Mouse (Mus musculus): Measurements from ENCODE around the gene Mtf1.
A peak's percentile ranks its signal among the peaks of the same experiment; 100 is the strongest.

Mtf1 gene

DNA sequence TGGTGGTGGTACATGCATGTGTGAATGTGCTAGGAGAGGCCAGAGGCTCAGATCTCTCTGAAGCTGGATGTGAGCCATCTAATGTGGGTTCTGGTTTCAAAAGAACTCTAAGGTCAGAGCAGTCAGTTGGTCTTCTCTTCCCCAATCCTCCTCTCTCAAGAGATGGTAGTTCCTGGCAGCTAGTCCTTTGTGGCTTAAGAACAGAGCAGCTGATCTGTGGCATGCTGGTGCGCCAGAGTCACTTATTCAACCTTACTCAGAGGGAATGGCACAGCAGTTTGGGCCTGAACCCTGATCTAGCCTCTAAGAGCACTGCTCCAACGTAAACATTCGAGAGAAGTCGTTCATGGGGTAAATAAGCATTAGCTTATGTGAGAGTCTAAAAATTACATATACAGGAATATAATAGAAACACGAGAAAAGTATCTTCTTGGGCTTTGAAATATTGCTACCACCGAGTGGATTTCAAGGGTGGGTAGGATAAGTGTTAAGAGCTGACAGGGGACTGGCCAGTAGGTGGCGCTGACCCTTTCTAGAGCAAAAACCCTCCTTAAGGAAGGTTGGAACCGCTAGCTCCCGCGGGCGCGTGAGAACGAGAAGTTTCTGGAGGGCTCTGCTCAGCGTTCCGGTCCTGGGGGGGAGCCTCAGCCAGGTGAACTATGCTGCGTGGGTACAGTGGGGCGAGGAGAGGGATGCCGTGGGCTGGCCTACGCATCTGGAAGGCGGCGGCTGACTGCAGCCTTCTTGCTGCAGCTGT, at the start of gene Mtf1:
Gene Mtf1, plus strand, starts transcription at position 553 of the 757 bp plus-strand sequence.
- peak; percentile 97 for DNase-seq

DNA sequence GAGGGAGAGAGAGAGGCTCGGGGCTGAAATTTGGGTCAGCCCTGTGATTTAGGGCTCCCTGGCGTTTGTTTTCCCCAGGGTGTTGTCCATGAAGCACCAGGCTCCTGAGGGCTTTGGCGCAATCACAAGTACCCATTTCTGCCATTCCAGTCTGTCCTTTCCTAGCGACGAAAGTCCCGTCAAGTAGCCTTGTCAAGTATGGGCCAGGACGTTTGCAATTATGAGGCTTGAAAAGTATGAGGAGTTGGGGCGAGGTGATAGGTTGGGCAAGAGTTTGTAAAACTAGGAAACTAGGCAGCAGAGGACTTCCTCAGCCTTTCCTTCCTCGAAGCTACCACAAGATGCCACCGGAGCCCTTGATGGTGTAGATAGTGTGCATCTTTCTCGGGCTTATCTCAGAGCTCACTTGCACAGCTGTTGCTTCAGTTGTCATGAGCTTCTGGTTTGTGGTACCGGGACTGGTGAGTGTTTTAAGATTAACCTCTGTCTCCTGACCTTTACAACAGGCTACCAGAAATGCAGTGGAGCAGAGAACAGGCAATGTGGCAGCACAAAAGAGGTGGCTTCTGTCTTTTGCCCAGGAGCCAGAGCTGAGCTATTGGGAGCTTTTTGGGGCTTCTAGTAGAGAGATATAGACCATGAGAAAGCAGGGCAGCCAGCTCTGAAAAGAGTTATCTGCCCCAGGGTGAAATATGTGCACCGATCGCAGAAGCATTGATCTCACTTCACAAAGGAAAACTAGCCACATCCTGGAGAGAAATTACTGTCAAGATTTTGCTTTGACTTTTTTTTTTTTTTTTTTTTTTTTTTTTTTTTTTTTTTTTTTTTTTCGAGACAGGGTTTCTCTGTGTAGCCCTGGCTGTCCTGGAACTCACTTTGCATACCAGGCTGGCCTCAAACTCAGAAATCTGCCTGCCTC, 49.4 kb upstream of the Mtf1 start:
- DNase-seq = no peak

DNA sequence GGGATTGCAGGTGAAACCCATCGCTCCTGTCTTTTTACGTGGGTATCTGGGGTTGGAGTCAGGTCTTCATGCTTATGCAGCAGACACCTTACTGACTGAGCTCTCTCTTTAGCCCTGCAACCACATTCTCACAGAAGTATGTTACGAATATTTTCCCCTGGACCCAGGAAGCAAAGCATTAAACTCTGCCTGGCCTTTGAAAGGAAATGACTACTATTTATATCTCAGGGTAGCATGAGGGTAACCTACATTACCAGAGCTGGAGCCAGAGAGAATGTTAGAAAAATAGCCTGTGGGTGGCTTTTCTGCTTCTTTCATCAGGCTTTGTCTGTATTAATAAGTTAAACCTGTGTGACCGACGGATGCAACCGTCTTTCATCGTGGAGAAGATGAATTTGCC, 46.4 kb upstream of the Mtf1 start:
- DNase-seq = no peak

DNA sequence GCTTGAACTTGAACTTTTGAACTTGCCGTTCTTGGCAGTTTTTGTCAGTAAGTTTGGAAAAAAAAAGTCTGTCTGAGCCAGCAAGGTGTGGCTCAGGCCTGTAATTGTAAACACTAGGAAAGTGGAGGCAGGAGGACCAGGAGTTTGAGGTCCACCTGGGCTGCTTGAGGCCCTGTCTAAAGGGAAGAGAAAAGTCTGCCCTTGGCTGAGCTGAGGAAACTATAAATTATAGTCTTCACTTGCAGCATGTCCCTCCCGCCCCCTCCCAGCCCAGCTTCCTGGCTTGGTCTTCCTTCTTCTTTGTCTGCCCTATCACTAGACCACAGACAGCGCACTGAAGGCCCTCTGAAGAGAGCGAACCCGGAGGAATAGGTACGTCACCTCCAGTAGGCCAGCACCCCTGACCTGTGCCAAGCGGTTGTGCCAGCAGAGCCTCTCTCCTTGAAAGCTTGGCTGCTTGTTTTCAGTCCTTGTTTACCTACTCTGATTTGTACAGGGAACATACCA, 42.5 kb upstream of the Mtf1 start:
- peak; percentile 89 for DNase-seq

DNA sequence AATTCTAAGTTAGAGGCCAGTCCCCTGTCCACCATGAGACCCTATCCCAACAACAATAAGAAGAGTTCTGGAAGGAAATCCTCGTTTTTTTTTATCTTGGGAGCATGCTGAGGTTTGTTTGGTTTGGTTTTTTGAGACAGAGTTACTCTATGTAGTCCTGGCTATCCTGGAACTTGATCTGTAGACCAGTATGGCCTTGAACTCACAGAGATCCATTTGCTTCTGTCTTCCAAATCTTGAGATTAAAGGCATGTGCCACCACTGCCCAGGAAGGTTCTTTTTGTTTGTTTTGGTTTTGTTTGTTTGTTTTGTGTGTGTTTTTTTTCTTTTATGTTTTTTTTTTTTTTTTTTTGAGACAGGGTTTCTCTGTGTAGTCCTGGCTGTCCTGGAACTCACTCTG, 40.7 kb upstream of the Mtf1 start:
- no peak for DNase-seq

DNA sequence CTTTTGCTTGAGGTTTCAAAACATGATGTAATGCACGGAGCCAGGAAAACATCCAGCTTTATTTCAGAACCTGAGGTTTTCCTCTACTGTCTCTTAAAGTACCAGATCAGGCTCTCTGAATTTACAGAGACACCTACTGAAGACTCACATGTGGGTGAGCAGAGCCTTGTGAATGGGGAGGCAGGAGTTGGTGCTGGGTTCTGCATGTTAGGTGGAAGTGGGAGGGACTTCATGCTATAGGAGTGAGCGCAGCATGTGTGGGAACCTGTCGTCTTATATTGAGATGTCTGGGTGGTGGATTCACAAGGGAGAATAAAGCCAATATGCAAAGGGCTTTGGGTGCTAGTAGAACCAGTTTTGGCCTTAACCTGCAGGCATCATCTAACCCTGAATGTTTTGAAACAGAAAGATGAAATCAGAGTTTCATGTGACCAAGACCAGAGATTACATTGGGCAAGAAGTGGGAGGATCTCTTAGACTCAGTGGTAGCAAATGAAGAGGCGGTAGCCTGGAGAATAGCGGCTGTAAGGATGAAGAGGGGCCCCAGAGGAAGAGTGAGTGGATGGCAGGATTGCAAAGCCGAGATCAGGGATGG, 38.9 kb upstream of the Mtf1 start:
- DNase-seq = peak; percentile 72

DNA sequence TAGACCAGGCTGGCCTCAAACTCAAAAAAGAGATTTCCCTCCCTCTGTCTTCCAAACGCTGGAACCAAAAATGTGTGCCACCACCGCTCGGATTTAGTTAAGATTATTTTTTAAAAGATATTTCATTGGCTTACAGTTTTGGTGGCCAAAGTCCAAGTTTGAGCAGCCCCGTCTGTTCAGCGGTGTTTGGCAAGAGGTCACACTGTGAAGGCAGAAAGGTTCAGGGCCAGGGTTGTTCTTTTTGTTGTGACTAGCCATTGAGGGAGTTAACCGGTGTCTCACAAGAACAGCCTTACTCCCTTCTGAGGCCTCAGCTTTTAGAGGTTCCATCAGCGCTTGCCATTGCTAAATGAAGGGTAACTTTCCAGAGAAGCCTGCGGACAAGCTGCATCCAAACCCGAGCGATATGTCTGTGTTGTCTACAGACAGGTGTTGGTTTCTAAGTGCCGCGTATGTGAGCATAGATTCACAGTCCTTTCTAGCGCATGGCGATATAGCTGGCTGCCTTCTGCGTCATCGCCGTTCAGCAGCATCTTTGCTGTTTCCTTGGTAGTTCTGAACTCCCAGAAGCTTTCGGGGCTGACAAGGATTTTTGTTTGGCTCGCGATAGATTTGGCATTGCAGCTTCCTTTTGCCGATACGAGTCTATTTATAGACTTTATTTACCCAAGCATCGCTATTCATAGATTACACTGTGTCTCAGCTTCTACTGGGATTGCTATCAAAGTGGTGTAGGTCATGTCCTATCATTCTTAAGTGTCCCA, 35.9 kb upstream of the Mtf1 start:
- peak; percentile 90 for DNase-seq

DNA sequence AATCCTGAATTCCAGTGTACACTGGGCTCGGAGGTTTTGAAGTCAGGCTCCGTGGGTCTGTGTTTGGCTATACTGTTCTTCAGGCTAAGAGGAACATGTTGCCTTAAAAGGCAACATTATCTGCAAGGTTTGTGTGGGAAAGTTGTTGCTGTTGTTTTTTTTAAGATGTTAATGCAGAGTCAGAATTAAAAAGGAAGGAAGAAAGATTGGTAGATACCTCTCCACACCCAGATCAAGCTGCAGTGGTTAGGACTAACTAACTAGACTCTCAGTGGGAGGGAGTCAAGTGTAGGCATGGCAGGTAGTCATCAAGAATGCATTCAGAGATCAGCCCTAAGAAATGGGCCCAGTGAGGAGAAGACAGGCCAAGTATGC, 35.4 kb upstream of the Mtf1 start:
- DNase-seq = no peak

DNA sequence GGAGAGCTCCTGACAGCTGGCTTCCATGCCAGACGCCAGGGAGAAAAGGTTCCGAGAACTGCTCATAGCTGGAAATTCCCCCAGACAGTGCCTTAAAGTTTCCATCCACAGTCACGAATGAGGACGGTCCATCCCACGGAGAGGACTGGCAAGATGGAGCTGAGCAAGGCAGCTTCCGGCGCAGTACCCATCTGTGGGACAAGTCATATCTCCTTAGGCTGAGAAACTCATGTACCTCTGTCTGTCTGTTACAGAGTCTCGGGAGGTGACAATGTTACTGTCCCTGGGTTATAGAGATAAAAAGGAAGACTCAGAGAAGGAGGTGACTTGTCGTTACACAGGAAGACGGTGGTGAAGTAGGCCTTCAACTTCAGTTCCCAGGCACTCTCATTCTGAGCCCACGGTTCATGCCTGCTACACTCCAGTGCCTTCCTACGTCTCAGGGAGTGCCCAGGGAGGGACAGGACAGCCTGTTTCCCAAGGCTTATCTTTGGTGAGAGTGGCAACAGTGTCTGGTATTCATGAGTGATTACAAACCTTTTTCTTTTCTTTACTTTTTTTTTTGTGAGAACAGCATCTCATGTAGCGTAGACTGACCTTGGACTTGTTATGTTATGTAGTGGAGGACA, 32.8 kb upstream of the Mtf1 start:
- DNase-seq = peak; percentile 68

DNA sequence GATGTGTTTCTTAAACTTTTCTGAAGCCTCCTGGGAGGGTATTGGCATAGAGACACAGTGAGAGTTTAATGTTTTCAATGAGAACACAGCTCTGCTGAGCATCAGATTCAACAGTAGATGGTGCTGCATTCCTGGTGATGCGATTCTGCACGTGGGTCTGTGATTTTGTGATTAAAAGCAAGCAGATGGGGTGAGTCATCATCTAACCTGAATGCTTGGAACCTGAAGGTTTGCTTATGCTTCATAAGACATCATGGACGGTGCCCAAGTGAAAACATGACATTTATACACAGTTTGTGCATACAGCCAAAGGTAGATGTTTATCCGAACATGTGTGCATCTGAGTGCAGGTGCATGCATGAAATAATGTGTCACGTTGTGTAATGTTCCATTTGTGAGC, 31.3 kb upstream of the Mtf1 start:
- DNase-seq = no peak

DNA sequence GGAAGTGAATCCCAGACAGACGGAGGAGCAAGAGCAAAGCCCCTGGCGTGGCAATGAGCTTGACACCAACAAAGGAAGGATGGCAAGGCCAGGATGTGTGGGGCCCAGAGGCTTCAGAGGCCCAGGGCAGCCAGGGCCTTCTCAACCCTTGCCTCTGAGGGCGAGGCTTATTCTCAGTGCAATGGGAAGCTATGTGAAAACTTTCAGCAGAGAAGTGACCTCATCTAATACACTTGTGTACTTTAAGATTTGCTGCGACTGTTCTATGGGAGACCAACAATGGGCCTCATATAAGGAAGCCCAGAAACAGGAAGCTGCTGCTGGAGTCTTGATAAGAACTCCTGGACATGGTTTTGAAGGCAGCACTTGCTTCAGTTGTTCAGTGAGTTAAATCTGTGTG, 29.8 kb upstream of the Mtf1 start:
- DNase-seq = peak; percentile 91

DNA sequence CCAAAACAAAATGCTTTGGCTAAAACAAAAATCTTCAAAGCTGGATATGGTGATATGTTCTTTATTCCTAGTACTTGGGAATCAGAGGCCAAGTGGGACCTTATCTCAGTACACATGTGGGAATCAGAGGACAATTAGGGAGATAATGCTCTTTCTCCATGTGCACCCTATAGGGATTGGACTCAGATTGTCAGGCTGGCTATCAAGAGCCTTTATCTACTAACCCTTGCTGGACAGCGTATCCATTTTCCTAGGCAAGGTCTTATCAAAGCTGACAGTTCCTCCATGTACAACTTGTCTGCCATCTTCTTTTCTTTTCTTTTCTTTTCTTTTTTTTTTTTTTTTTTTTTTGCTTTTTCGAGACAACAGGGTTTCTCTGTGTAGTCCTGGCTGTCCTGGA, 28.5 kb upstream of the Mtf1 start:
- DNase-seq = no peak

DNA sequence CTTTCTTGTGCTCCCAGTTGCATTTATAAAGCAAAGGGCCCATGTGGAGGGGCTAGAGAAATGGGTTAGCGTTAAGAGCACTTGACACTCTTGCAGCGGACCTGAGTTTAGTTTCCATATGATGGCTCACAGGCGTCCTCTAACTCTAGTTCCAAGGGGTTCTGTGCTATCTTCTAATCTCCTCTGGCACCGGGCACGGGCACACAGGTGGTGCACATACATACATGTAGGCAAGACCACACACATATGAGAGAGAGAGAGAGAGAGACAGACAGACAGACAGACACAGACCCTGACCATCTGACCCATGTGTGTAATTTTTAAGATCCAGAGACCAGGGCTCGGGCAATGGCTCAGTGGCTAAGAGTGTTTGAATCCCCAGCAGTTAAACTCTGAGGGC, 27.9 kb upstream of the Mtf1 start:
- DNase-seq = no peak

DNA sequence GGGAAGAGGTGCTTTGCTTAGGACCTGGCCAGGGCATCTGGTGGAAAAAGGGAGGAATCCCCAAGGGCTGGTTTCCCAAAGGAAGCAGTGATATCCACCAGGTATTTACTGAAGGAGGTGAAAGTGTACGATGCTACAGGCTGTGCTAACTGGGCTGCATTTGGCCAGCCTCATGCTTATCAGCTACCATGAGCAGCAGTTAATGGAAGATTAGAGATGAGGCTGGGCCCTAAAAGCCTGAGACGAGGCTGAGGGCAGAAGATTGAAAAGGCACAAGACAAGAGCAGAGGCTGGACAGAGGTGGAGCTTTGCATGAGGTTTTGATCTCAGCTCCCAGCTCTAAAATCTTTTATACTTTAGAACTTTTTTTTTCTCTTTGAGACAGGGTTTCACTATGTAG, 27.5 kb upstream of the Mtf1 start:
- no peak for DNase-seq

DNA sequence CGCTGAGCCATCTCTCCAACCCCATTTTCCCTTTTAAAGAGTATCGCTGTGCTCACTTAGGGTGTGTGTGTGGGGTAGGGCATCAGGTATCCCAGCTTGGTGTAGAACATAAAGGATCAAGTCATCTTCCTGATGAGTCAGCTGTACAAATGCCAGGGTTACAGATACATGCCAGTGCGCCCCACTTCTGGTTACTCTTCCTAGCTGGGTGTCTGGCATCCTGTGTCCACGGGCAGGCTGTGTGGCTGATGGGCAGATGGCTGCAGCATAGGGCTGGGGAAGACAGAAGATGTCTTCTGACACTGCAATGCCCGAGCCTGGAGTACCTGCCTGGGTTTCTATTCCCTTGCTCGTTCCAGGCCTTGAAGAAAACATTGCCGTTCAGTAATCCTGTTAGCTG, 20.5 kb upstream of the Mtf1 start:
- DNase-seq = no peak

DNA sequence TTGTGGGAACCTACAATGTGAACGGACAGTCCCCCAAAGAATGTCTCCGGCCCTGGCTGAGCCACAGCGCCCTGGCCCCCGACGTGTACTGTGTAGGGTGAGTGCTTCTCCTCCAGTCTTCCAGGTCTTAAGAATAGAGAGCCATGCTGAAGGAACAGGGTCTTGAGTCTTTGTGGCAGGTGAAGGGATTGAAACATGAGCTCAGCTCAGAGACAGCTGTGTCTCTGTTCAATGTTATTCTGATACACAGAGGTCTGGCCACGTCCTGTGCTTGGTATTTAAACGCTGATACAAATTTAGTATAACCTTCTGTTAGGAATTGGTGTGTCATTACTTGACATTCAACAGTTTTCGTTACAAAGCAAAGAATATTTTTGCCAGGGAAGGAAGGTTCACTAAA, 19.5 kb upstream of the Mtf1 start:
- DNase-seq = no peak

DNA sequence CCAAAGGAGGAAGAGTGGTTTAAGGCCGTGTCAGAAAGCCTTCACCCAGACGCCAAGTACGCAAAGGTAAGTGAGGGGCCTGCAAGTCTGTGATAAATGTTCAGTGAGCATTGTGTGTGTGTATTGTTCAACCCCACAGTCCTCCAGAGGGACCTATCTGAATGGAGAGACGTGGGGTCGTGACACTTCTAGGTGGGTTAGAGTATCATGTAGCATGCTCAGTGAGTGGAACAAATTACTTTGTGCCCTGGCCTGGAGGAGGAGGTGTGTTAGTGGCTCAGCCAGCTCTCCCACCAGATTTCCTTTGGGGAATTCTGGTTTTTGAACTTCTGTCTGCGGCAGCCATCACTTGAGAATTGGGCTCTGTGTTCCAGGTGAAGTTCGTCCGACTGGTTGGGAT, 18.0 kb upstream of the Mtf1 start:
- DNase-seq = no peak

DNA sequence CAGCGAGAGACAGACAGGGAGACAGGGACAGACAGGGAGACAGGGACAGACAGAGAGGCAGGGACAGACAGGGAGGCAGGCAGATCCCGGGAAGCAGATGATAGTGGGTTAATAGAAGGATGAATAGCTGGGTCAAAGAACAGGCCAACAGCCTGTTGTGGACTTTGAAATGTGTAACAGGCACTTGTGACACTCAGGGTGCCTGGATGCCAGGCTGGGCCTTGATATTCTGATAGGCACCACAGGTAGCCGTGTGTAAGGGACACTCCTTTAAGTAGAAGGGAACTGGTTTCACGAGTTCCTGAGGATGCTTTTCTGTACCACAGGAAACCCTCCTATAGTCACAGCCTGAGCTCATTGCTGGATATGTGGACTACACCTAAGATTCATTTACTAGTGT, 11.9 kb upstream of the Mtf1 start:
- no peak for DNase-seq

DNA sequence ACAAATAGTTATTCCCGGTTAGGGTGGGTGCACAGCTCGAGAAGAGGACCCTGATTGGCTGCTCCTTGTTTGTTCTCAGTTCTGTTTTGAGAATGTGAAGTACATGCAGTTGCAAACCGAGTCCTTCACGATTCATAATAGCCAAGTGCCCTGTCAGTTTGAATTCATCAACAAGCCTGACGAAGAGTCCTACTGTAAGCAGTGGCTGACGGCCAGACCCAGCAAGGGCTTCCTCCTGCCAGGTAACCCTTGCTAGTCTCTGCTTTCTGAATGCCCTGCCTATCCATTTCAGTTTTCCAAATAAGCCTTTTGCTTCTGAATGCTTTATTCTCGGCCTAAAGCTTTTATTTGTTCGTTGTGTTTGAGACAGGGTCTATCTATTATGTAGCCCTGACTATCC, 9.8 kb upstream of the Mtf1 start:
- no peak for DNase-seq

DNA sequence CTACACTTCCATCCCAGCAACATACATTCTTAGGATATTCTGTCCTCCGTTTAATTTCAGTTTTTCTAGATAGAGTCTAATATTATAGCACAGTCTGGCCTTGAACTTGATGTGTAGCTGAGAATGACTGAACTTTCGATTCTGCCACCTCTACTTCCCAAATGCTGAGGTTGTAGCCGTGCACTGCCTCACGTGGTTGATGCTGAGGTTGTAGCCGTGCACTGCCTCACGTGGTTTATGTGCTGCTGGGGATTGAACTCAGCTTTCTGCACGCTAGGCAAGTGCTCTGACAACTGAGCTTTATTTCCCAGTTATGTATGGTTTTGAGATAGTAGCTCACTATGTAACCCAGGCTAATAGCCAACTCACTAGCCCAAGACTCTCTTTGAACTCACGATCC, 5.8 kb upstream of the Mtf1 start:
- DNase-seq = no peak

DNA sequence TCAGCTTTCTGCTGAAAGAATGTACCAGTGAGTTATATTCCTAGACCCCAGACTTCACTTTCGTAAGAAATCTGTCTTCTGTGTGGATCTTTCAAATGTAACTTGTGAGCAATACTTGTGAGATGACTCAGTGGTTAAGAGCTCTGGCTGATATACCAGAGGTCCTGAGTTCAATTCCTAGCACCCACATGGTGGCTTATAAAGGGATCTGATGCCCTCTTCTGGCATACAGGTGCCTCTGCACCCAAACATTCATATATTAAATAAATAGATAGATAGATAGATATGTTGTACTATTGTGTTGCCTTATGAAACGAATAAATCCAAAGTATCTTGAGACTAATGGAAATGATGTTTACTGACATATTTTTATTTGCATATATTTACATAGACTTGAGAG, 5.0 kb upstream of the Mtf1 start:
- no peak for DNase-seq
